Mouse (Mus musculus): Measurements from ENCODE around the gene Hist1h2bk. TPM values are rescaled to one million over a fixed set of nuclear protein-coding genes. Genes with fewer than 3 reads are reported as not detected.

Hist1h2bk gene
- polyA plus RNA-seq, 1 experiment: 30.0 TPM

DNA sequence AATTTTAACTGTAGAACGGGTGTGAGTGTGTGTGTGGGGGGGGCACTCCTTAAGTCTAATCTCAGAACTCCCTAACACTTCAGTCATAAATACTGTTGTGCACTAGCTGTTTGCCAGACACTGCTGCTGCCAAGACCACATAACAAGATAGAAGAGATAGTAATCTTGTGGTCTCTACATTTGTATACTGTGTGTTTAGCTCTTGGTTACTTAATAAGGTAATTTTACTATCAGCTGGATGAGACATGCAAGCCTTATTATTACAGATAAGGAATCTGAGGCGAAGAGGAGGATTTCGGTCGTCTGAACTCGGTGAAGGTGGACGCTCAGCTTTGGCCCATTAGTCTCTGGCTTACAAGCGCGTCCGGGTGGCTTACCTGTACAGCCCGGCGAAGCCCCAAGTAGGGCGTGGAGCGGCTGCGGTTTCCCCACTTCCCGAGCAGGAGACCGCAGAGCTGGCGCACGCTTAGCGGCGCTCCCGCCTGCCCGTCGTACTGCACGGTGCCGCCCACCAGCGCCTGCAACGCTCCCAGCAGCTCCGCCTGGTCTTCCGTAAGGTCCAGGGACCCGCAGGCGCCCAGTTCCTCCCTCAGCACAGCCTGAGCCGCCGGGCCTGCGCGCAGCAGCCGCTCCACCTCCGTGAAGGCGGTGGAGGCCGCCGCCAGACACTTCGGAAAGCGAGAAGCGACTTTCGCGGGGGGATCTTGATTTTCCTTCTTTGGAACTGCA is 29.9 kb upstream of the Hist1h2bk start:
- peaks cover 7% of the 10 kb centered on the region; the same call in 1 of the 2 replicates for H3K27me3 ChIP-seq (ENCODE audit: control insufficient read depth, insufficient read depth, low read length)
- peak overlapping the region; percentile 59 for H3K4me3 ChIP-seq (ENCODE audit: extremely low read depth, insufficient read depth, insufficient read length)
- no peak overlapping the region for H3K27ac ChIP-seq (ENCODE audit: insufficient read depth, low read length)
- H3K36me3 ChIP-seq (ENCODE audit: control insufficient read depth, insufficient read depth, low read length): no peaks in the 10 kb centered on the region
- DNase-seq (ENCODE audit: low read depth in 1 of 2, low spot score in 2 of 2): peak in 1 of 2 experiments; percentile 56
- peaks cover 6% of the 10 kb centered on the region for H3K4me1 ChIP-seq (ENCODE audit: control insufficient read depth, insufficient read depth, insufficient read length)
- no peak for TF ChIP-seq CTCF (IDR thresholded peaks at IDR 0.05; ENCODE audit: extremely low read depth, insufficient read depth, insufficient read length, insufficient replicate concordance)
- no peak for TF ChIP-seq POLR2A (IDR thresholded peaks at IDR 0.05; ENCODE audit: low read depth, low read length)
- under 1% methylated on average over 45 of the region's 45 CpGs for WGBS

GRCm38 (mm10) chr13:22006334-22007120 is 29.1 kb upstream of the Hist1h2bk start:
- Histone ChIP-seq H3K36me3 (ENCODE audit: control insufficient read depth, insufficient read depth, low read length) (no peaks in the 10 kb centered on the region), H3K4me3 (ENCODE audit: extremely low read depth, insufficient read depth, insufficient read length) (peak overlapping the region; percentile 59), H3K27me3 (ENCODE audit: control insufficient read depth, insufficient read depth, low read length) (peaks cover 7% of the 10 kb centered on the region; the same call in 1 of the 2 replicates), H3K27ac (ENCODE audit: insufficient read depth, low read length) (no peak overlapping the region), H3K4me1 (ENCODE audit: control insufficient read depth, insufficient read depth, insufficient read length) (peaks cover 3% of the 10 kb centered on the region)
- WGBS: 1% methylated on average over 37 of the region's 38 CpGs
- TF ChIP-seq CTCF (IDR thresholded peaks at IDR 0.05; ENCODE audit: extremely low read depth, insufficient read depth, insufficient read length, insufficient replicate concordance) (no peak), POLR2A (IDR thresholded peaks at IDR 0.05; ENCODE audit: low read depth, low read length) (no peak)
- DNase-seq (ENCODE audit: low read depth in 1 of 2, low spot score in 2 of 2): peak in 1 of 2 experiments; percentile 62

GRCm38 (mm10) chr13:22007121-22007510 is 28.6 kb upstream of the Hist1h2bk start:
- Histone ChIP-seq H3K27me3 (ENCODE audit: control insufficient read depth, insufficient read depth, low read length) (peaks cover 9% of the 10 kb centered on the region; the same call in 1 of the 2 replicates), H3K36me3 (ENCODE audit: control insufficient read depth, insufficient read depth, low read length) (no peaks in the 10 kb centered on the region), H3K27ac (ENCODE audit: insufficient read depth, low read length) (no peak overlapping the region), H3K4me1 (ENCODE audit: control insufficient read depth, insufficient read depth, insufficient read length) (no peaks in the 10 kb centered on the region; the same call in 1 of the 2 replicates), H3K4me3 (ENCODE audit: extremely low read depth, insufficient read depth, insufficient read length) (peak overlapping the region; percentile 59; the same call in 1 of the 2 replicates)
- no peak for DNase-seq (ENCODE audit: low read depth in 1 of 2, low spot score in 2 of 2)
- no peak for TF ChIP-seq CTCF (IDR thresholded peaks at IDR 0.05; ENCODE audit: extremely low read depth, insufficient read depth, insufficient read length, insufficient replicate concordance)
- WGBS: 23% methylated on average over 18 of the region's 18 CpGs

GRCm38 (mm10) chr13:22007872-22008271 is 27.8 kb upstream of the Hist1h2bk start:
- 76% methylated on average over 7 of the region's 7 CpGs for WGBS
- Histone ChIP-seq H3K27me3 (ENCODE audit: control insufficient read depth, insufficient read depth, low read length) (peaks cover 9% of the 10 kb centered on the region; the same call in 1 of the 2 replicates), H3K4me3 (ENCODE audit: extremely low read depth, insufficient read depth, insufficient read length) (no peak overlapping the region), H3K4me1 (ENCODE audit: control insufficient read depth, insufficient read depth, insufficient read length) (no peaks in the 10 kb centered on the region; the same call in 1 of the 2 replicates), H3K27ac (ENCODE audit: insufficient read depth, low read length) (no peak overlapping the region), H3K36me3 (ENCODE audit: control insufficient read depth, insufficient read depth, low read length) (no peaks in the 10 kb centered on the region)
- TF ChIP-seq POLR2A (IDR thresholded peaks at IDR 0.05; ENCODE audit: low read depth, low read length) (no peak), CTCF (IDR thresholded peaks at IDR 0.05; ENCODE audit: extremely low read depth, insufficient read depth, insufficient read length, insufficient replicate concordance) (no peak)
- no peak for DNase-seq (ENCODE audit: low read depth in 1 of 2, low spot score in 2 of 2)

- no peak for DNase-seq (ENCODE audit: low read depth in 1 of 2, low spot score in 2 of 2)
- Histone ChIP-seq H3K27ac (ENCODE audit: insufficient read depth, low read length) (no peak overlapping the region), H3K36me3 (ENCODE audit: control insufficient read depth, insufficient read depth, low read length) (no peaks in the 10 kb centered on the region), H3K4me1 (ENCODE audit: control insufficient read depth, insufficient read depth, insufficient read length) (no peaks in the 10 kb centered on the region; the same call in 1 of the 2 replicates), H3K27me3 (ENCODE audit: control insufficient read depth, insufficient read depth, low read length) (peaks cover 9% of the 10 kb centered on the region; the same call in 1 of the 2 replicates), H3K4me3 (ENCODE audit: extremely low read depth, insufficient read depth, insufficient read length) (no peak overlapping the region)
- 84% methylated on average over 3 of the region's 3 CpGs for WGBS
- TF ChIP-seq CTCF (IDR thresholded peaks at IDR 0.05; ENCODE audit: extremely low read depth, insufficient read depth, insufficient read length, insufficient replicate concordance) (no peak), POLR2A (IDR thresholded peaks at IDR 0.05; ENCODE audit: low read depth, low read length) (no peak)
These were observed 27.0 kb upstream of the Hist1h2bk start for GRCm38 (mm10) chr13:22008707-22009106.

GRCm38 (mm10) chr13:22009642-22010041 is 26.0 kb upstream of the Hist1h2bk start, which contains the start of gene Prss16:
Prss16 (minus strand) TSS chr13:22009742.
- H3K4me3 ChIP-seq (ENCODE audit: extremely low read depth, insufficient read depth, insufficient read length): no peak within 1 kb of the TSS
- H3K27ac ChIP-seq (ENCODE audit: insufficient read depth, low read length): no peak within 1 kb of the TSS
- no peaks in the 10 kb centered on the region for H3K36me3 ChIP-seq (ENCODE audit: control insufficient read depth, insufficient read depth, low read length)
- H3K4me1 ChIP-seq (ENCODE audit: control insufficient read depth, insufficient read depth, insufficient read length): peaks cover 5% of the 10 kb centered on the region
- TF ChIP-seq CTCF (IDR thresholded peaks at IDR 0.05; ENCODE audit: extremely low read depth, insufficient read depth, insufficient read length, insufficient replicate concordance) (no peak), POLR2A (IDR thresholded peaks at IDR 0.05; ENCODE audit: low read depth, low read length) (no peak)
- DNase-seq (ENCODE audit: low read depth in 1 of 2, low spot score in 2 of 2): no peak
- peaks cover 13% of the 10 kb centered on the region for H3K27me3 ChIP-seq (ENCODE audit: control insufficient read depth, insufficient read depth, low read length)
- 27% methylated on average over 6 of the region's 7 CpGs for WGBS

Measured in spleen, adult 2 months (tissue).